Mouse (Mus musculus) heart, postnatal 25 days (tissue): ENCODE measurements around the gene Chac1. TPM values are rescaled to one million over a fixed set of nuclear protein-coding genes. Genes with fewer than 3 reads are reported as not detected.

Experiments
- DNase-seq: peaks from one replicate; pipeline ENCODE4 v3.0.0; 2022; ENCODE audit warnings: low spot score
- intact Hi-C: fragments of 180-260 bp; cut with DNase I; formaldehyde crosslinking; loops from one replicate; pipeline ENCODE4 v1.15.1; 2025
- total RNA-seq, 2 experiments: library from RNA; stranded (reverse); gene quantifications; 2 replicates each; pipeline ENCODE4 v1.2.3; 2021

Gene Chac1
- 1 to 10 TPM; 7.2 to 9.3 TPM for total RNA-seq

DNA sequence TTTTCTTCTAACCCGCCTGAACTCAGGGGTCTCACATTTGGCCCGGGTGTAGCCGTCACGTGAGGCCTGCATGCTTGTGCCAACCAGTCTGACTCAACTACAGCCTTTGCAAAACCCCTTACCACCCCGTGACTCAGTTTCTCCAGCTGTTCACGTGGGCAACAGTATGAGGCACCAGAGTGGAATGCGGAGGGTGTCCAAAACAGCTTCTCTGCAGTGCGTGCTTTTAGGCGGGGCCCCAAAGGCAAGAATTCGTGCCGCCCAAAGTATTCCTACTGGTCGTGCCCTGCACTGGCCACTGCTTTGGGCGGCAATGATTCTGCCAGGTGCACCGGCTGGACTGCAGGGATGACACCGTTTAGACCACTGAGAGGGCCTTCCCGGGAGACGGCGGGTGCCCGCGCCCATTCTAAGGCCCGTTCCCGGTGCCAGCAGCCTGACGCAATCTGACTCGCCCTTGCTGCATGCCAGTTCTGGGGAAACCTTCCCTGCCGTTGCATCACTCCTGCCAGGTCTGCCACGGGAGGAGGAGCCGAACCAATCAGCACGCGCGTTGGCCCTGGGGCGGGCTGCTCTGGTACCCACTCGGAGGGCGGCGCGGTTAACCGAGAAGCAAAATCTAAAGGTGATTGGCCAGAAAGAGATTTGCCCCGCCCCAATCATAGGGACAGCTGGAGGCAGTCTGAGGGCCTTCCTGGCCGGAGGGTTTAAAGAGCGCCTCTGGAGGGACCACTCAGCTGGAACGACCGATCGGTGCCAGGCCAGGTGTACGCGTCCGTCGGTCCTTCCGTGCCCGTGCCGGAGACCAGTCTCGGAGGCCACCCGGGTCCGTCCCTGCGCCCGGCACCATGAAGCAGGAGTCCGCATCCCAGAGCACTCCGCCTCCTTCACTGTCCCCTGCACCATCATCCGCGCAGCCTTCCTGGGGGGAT is at the start of gene Chac1:
Gene Chac1, plus strand, starts transcription at position 675 of the 932 bp plus-strand sequence.
- intact Hi-C loops, result no loop called here
- DNase-seq, result peak; percentile 72

DNA sequence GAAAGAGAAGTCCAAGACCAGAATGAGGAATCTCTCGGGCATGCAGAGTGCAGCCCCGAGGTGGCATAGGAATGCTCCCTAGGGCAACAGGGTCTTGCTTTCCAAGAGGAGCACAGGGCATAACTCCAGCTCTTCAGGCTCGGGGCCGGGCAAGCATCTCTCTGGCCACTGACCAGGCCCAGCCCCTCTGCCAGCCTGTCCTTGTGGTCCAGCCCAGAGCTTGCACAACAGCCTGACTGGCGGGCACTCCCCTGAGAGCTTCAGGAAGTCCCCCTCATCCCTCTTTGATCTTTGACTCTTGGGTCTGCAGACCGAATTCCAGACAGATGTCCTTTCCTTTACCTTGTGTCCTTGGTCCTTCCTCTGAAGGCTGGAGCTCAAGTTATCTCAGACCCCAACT is 48.2 kb upstream of the Chac1 start:
- intact Hi-C loops, result no loop called here

GRCm38 (mm10) chr2:119304391-119304790 is 46.6 kb upstream of the Chac1 start:
- DNase-seq, result no peak
- intact Hi-C loops, result no loop called here

More for the DNA sequence above, 48.2 kb upstream of the Chac1 start:
- no peak for DNase-seq

- intact Hi-C loops, result no loop called here
- DNase-seq, result no peak
Observed at GRCm38 (mm10) chr2:119304798-119305208, 46.2 kb upstream of the Chac1 start.

DNA sequence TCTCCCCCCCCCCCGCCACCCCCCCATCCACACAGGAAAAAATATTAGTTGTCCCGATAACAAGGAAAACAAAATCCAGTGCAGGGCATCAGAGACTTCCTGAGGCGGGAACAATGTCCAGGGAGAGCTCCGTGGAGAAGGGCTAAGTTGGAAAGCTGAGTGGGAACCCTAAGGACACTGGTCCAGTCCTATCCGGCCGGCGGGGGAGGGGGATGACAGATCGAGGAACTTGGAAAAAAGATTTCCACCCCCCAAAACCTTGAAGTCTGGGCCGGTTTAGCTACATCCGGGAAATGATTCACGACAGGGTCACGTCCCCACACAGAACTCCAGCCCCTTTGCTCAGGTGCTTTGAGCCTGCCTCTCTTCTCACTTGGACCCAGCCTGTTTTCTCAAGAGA is 39.5 kb upstream of the Chac1 start:
- intact Hi-C loops, result no loop called here
- DNase-seq, result no peak

- intact Hi-C loops, result no loop called here
- no peak for DNase-seq
Observed at GRCm38 (mm10) chr2:119312380-119312958, 38.6 kb upstream of the Chac1 start.

- intact Hi-C loops, result no loop called here
- no peak for DNase-seq
Observed at GRCm38 (mm10) chr2:119313780-119314479, 37.1 kb upstream of the Chac1 start.

DNA sequence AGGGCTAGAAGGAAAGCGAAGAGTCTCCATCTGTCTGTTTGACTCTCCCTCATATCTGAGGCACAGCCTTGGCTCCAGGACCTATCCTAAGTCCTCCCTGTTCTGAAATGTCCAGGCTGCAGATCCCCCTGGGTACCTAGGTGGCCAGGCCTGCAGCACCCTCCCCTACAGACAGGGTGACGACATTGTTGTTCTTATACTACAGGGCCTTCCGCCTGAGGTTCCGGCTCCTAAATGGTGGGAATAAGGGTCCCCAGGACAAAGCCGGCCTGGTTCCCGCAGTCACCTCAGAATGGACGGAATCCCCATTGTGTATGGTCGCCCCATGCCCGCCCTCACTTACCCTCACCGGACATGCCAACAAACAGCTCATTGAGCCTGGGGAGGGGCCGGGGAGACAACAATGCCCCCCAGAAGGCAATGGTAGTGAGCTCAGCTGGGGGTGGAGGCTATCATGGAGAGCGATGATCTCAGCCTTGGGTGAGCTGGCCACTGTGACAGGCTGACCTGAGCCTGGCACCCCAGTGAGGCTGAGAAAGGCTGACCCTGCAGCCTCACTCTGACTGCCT is 36.2 kb upstream of the Chac1 start:
- no peak for DNase-seq
- intact Hi-C loops, result no loop called here

DNA sequence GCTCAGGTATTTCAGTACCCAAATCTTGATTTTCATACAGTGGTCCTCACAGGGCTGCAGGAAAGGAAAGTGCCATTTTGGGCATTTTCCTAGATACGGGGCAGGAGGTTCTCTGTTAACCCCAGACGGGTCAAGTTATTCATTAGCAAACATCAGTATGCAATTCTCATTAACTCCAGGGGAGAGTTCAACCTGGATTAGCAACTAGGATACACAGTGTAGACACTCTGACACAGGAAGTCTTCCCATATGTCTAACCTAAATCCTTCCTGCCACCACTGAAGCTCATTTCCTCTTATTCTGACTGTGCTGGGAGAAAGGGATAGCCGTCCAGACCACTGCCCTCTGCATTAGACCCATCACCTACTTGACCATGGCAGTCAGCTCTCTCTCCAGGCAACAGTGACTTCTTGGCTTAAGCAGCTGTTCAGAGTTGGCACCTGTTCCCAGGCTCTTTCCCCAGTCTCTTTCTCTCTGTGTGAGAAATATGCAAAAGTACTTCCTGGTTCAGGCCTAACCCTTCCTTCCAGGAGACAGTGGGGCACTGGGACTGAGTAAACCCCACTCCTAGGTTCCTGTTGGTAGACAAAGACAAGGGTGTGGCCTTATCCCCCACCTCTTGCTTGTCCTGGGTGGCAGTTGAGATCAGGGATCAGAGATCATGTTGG is 32.9 kb upstream of the Chac1 start:
- DNase-seq, result no peak
- intact Hi-C loops, result no loop called here

GRCm38 (mm10) chr2:119320571-119320970 is 30.5 kb upstream of the Chac1 start:
- DNase-seq, result no peak
- intact Hi-C loops, result no loop called here

DNA sequence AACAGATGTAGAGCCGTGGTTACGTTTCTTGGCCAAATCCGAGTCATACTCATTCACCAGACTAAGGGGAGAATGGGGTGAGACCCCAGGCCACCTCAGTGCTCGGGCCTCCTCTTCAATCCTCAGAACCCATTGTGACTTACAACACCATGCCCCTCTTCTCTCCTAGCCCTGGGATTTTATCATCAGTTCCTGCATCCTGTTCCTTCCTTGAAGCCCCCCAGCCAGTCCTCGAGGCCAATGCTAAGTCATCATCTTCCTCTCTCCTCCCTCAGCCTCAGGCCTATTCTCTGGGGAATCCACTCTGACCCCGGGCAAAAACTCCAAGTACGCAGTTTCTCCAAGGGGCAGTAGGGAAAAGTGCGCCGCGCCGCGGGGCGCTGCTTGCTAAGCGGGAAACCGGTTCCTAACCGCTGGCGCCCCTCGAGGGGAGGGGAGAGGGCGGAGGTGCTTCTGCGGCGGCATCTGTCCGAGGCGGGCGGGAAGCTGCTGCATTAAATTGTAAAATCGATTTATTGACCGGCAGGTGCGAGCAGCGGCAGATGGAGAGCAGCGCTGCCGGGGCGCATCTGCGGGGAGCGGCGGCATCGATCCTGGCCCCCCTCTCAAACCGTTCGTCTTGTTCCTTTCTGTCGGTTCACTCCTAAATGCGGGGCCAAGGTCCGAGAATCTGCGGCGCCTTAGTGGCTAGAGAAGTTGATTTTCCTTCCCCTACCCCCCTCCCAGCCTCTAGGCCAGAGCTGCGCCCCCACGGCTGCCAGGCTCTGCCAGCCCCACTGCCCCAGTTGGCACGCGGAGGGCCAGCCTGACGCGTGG is 29.1 kb upstream of the Chac1 start:
- DNase-seq, result no peak
- intact Hi-C loops, result no loop called here

- intact Hi-C loops, result no loop called here
- no peak for DNase-seq
Observed at GRCm38 (mm10) chr2:119322587-119323300, 28.3 kb upstream of the Chac1 start.

GRCm38 (mm10) chr2:119323866-119324575 is 27.0 kb upstream of the Chac1 start:
- intact Hi-C loops, result no loop called here
- no peak for DNase-seq

GRCm38 (mm10) chr2:119324576-119325318 is 26.3 kb upstream of the Chac1 start:
- no peak for DNase-seq
- intact Hi-C loops, result no loop called here

GRCm38 (mm10) chr2:119325568-119326143 is 25.4 kb upstream of the Chac1 start, which contains the start of gene Dll4:
Gene Dll4, plus strand, starts transcription at chr2:119325784.
- intact Hi-C loops, result no loop called here
- peak; percentile 72 for DNase-seq
